Mouse (Mus musculus): ENCODE data around the gene Atp11a. TPM values are rescaled to one million over a fixed set of nuclear protein-coding genes. Genes with fewer than 3 reads are reported as not detected.

The Atp11a gene
- total RNA-seq, 2 experiments from 2014 or later: 1.7 TPM

DNA sequence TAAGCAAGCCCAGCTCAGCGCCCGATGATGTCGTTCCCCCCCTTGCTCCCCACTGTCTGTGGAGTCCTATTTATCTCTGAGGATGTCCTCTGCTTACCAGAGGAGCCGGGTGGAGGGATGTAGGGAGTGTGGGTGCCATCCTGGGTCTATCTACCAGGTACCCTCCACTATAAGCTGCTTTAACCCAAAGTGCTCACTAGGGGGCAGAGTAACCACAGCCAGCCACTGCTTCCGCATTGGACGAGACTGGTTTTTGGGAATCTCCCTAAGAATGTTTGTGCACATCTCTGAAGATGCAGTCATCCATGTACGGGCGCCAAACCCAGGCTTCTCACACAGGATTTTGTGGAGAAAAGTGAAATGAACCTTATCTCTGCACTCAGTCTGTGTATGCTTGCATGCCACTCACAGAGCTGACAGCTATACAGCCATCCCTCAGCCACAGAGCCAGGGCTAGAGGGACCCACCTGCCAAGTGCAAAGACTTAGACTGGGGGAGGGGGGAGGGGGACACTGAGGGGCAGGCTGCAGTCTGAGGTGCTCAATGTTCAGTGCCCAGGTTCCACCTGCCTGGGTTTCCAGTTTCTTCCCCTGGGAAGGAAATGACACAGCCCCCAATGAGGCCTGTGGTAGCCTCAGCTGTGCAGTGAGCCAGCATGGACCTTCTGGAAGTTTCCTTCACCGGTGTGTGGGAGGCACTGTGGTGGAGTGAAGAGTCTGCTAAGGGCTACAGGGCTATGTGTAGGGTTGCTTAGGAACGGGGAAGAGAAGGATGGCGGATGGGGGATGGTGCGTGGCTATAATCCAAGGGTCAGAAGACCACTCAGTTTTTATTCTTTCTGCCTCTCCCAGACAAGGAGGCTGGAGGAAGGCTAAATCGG lies 139.9 kb downstream of the Atp11a start:
- ATAC-seq (replicated peaks; ENCODE audit: low FRiP score, poor library complexity, severe bottlenecking): no peak

DNA sequence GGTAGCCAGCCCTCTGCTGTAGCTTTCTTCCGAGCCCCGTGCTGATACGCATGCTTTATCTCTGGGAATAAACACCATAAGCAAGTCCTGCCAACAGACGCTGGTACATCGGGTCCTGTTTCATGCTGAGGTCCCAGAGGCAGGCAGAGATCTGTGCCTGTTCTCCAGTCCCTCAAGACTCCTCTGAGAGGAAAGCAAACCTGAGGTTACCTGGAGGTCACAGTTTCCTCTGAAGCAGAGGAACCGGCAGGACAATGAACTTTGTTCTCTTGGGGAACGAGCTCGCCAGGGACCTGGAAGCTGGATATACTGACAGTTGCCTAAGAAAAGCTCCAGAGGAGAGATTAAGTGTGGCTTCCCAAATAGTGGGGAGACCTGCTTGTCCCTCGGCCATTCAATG lies 141.0 kb downstream of the Atp11a start:
- no peak for ATAC-seq (replicated peaks; ENCODE audit: low FRiP score, poor library complexity, severe bottlenecking)

DNA sequence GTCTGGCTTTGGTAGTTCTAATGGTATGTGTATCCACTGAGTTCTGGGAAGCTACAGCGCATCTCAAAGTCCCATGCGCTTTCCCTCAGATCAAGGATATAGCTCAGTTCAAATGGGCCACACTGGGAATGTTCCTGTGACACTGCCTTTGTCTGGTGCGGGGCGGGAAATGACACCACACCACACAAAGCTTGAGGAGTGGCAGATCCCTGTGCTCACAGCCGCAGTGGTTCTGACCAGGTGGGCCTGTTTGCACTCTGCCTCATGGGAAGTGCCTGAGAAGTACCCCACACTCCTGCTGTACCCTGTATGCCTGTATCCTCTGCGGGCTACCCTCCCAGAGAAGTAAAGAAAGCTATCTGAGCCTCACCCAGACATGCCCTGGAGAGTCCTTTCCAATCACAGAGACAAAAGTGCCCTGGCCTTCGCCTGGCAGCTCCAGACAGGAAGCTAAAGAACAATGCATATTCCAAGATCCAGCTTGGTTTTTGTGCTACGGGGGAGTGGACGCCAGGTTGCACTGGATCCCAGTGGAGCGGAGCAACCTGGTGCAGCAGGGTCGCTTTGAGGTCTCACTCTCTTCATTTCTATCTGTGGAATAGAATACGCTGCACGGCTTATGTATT lies 147.1 kb downstream of the Atp11a start:
- ATAC-seq (replicated peaks; ENCODE audit: low FRiP score, poor library complexity, severe bottlenecking): no peak

GRCm38 (mm10) chr8:12905122-12905521 lies 148.3 kb downstream of the Atp11a start:
- ATAC-seq (replicated peaks; ENCODE audit: low FRiP score, poor library complexity, severe bottlenecking): no peak

- no peak for ATAC-seq (replicated peaks; ENCODE audit: low FRiP score, poor library complexity, severe bottlenecking)
Observed at GRCm38 (mm10) chr8:12905599-12906321, 148.9 kb downstream of the Atp11a start.

GRCm38 (mm10) chr8:12906597-12906996 lies 149.8 kb downstream of the Atp11a start:
- ATAC-seq (replicated peaks; ENCODE audit: low FRiP score, poor library complexity, severe bottlenecking): no peak

GRCm38 (mm10) chr8:12907730-12908129 lies 150.9 kb downstream of the Atp11a start:
- ATAC-seq (replicated peaks; ENCODE audit: low FRiP score, poor library complexity, severe bottlenecking): no peak

- ATAC-seq (replicated peaks; ENCODE audit: low FRiP score, poor library complexity, severe bottlenecking): no peak
Observed at GRCm38 (mm10) chr8:12912011-12912410, 155.2 kb downstream of the Atp11a start.

- no peak for ATAC-seq (replicated peaks; ENCODE audit: low FRiP score, poor library complexity, severe bottlenecking)
Observed at GRCm38 (mm10) chr8:12915187-12916006, 158.6 kb downstream of the Atp11a start.

DNA sequence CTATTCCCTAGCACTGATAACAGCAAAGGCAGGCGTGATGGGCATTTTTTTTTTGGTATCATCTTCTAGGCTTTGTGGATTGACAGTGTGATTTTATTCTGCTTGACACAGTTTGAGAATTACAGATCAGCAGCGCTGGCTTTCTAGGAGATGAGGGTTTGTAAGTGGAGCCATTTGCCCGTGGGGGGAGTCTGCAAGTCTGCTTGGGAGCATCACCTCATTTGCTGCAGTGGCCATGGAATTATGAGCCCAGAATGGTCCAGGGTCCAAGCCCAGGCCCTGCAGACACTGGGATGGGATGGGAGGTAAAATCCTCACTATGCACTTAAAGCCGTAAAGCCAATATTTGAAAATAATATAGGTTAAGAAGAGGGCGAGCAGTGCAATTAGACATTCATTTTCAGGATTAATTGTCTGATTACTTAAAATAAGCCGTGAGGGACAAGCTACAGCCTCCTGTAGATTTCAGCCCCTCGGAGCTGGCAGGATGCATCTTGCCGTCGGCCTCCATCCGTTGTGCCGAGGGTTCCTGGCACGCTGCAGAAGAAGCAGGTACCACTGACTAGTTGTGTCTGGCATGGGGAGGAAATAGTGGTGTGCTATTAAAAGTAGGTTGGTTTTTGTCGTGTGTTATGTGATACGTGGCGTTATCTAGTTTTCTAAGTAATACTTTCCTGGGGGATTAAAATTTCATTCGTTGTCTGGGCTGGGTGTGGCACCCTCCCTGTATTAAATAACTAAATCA lies 159.5 kb downstream of the Atp11a start:
- ATAC-seq (replicated peaks; ENCODE audit: low FRiP score, poor library complexity, severe bottlenecking): no peak

- ATAC-seq (replicated peaks; ENCODE audit: low FRiP score, poor library complexity, severe bottlenecking): no peak
Observed at GRCm38 (mm10) chr8:12917029-12917428, 160.2 kb downstream of the Atp11a start.

DNA sequence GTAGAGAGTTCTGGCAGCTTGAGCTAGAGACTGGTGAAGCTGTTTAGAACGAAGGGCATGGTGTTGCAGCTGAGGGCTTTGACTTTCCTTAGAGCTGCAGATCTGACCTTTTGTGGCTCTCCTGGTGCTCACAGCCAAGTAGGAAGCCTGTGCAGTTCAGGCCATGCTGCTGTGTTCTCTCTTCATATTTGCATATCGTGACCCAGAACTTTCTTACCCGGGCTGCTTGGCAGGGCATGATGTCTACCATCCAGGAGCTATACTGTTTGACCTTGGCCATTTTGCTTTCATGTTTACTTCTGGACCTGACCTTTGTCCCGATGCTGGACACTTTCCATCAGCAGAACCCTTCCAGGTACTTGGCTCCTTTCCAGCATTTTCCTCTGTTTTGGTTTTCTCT lies 161.0 kb downstream of the Atp11a start:
- ATAC-seq (replicated peaks; ENCODE audit: low FRiP score, poor library complexity, severe bottlenecking): no peak

Other genes with a start within 250 kb of the Atp11a start
- not detected in 2 replicates for gene Spaca7, start 184.0 kb upstream of the Atp11a start, total RNA-seq (2015; ENCODE audit: low replicate concordance)
- not detected in 2 replicates for gene Spaca7, start 184.0 kb upstream of the Atp11a start, total RNA-seq (2017; ENCODE audit: low replicate concordance)
- 58.4 and 65.4 TPM in 2 replicates for gene Tubgcp3, start 84.8 kb upstream of the Atp11a start, total RNA-seq (2015; ENCODE audit: low replicate concordance)
- gene Tubgcp3, start 84.8 kb upstream of the Atp11a start, total RNA-seq (2017; ENCODE audit: low replicate concordance): 58.9 and 83.2 TPM in 2 replicates
- gene Mcf2l, start 116.8 kb downstream of the Atp11a start, total RNA-seq (2015; ENCODE audit: low replicate concordance): 1.3 TPM in 1 of 2 replicates, not detected in the other
- gene Mcf2l, start 116.8 kb downstream of the Atp11a start, total RNA-seq (2017; ENCODE audit: low replicate concordance): 1.2 and 1.7 TPM in 2 replicates